Mouse (Mus musculus): ENCODE data around the gene Srms. TPM values are rescaled to one million over a fixed set of nuclear protein-coding genes. Genes with fewer than 3 reads are reported as not detected.

The Srms gene
- total and polyA plus RNA-seq, 3 experiments, result 0.04 TPM; not detected in 2

DNA sequence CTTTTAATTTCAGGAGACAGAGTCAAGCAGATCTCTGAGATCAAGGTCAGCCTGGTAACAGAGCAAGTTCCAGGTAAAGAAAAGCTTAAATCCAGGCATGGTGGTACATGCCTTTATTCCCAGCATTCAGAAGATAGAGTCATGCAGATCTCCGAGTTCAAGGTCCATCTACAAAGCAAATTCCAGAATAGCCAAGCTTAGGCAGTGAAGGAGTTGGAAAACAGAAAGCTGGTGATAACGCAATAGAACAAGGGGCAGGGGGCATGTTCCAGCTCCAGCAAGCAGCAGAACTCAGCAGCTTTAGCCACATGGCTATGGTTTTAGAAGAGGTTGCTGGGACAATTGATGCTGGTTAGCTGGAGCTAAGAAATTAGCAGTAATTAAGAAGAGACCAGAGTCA, 12.0 kb upstream of the Srms start:
- no peak for DNase-seq (ENCODE audit: low read depth, low spot score)
- Histone ChIP-seq H3K4me1 (ENCODE audit: control insufficient read depth in 1 of 2, insufficient read depth in 2 of 2, low read length in 2 of 2) (no peaks in the 10 kb centered on the region), H3K79me2 (ENCODE audit: control insufficient read depth, insufficient read depth, low read length, poor library complexity) (no peaks in the 10 kb centered on the region), H3K36me3 (ENCODE audit: control insufficient read depth in 1 of 2, insufficient read depth in 2 of 2, low read length in 2 of 2) (no peaks in the 10 kb centered on the region), H3K27ac (ENCODE audit: control insufficient read depth, low read depth, low read length) (no peak overlapping the region), H3K27me3 (ENCODE audit: control insufficient read depth in 1 of 2, insufficient read depth in 2 of 2, low read length in 2 of 2) (no peaks in the 10 kb centered on the region), H3K4me3 (ENCODE audit: control insufficient read depth in 1 of 2, insufficient read depth in 1 of 2, low read depth in 2 of 2, low read length in 2 of 2) (no peak overlapping the region), H3K9ac (ENCODE audit: control insufficient read depth, low read depth, low read length, poor library complexity, severe bottlenecking) (no peak overlapping the region), H3K9me3 (replicated peaks; ENCODE audit: insufficient read depth, low read length) (no peaks in the 10 kb centered on the region)
- TF ChIP-seq UBTF (IDR thresholded peaks at IDR 0.05; ENCODE audit: borderline replicate concordance, insufficient read depth, low read depth, low read length), result no peak
- TF ChIP-seq HCFC1 (IDR thresholded peaks at IDR 0.05; ENCODE audit: low read depth, low read length), result no peak
- TF ChIP-seq NELFE (IDR thresholded peaks at IDR 0.05; ENCODE audit: low read depth, low read length), result no peak
- TF ChIP-seq USF2 (IDR thresholded peaks at IDR 0.05; ENCODE audit: borderline replicate concordance in 1 of 2, insufficient read depth in 1 of 2, low read depth in 1 of 2, low read length in 2 of 2), result no peak
- TF ChIP-seq EP300 (IDR thresholded peaks at IDR 0.05; ENCODE audit: low read depth in 1 of 2, low read length in 2 of 2), result no peak
- no peak for TF ChIP-seq SMC3 (IDR thresholded peaks at IDR 0.05; ENCODE audit: low read depth, low read length)
- TF ChIP-seq GABPA (IDR thresholded peaks at IDR 0.05; ENCODE audit: low read depth, low read length), result no peak
- TF ChIP-seq MYB (IDR thresholded peaks at IDR 0.05; ENCODE audit: low read depth, low read length), result no peak
- TF ChIP-seq JUND (IDR thresholded peaks at IDR 0.05; ENCODE audit: low read depth, low read length), result no peak
- no peak for TF ChIP-seq MXI1 (IDR thresholded peaks at IDR 0.05; ENCODE audit: low read depth, low read length)
- TF ChIP-seq TAL1 (IDR thresholded peaks at IDR 0.05; ENCODE audit: low read length), result no peak
- no peak for TF ChIP-seq RAD21 (IDR thresholded peaks at IDR 0.05; ENCODE audit: low read depth, low read length)
- no peak for TF ChIP-seq TCF12 (IDR thresholded peaks at IDR 0.05; ENCODE audit: low read depth, low read length)
- TF ChIP-seq CHD1 (IDR thresholded peaks at IDR 0.05; ENCODE audit: low read depth, low read length), result no peak
- no peak for TF ChIP-seq MYC (IDR thresholded peaks at IDR 0.05; ENCODE audit: low read depth, low read length)
- TF ChIP-seq MEF2A (IDR thresholded peaks at IDR 0.05; ENCODE audit: extremely low read depth, insufficient replicate concordance, low read depth, low read length, poor library complexity, severe bottlenecking), result no peak
- no peak for TF ChIP-seq ZC3H11A (IDR thresholded peaks at IDR 0.05; ENCODE audit: low read depth, low read length)
- no peak for TF ChIP-seq MAX (IDR thresholded peaks at IDR 0.05; ENCODE audit: low read length)
- no peak for TF ChIP-seq USF1 (IDR thresholded peaks at IDR 0.05; ENCODE audit: low read depth, low read length)

DNA sequence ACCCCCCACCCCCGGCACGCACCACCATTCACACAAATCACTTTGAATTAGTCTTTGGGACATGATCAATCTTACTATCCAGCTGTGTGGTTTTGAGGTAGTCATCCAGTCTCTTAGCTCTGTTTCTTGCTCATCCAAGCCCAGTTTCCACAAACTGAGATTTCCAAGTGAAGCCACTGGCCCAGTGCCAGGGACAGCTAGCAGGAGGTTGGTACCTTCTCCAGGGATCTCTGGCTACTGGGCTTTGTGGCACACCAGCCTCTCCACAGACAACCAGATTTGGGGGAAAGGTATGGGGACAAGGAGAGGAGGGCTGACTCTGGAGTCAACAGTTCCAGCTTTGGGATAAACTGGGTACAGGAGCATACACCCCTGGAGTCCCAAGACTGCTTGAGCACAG, 7.4 kb upstream of the Srms start:
- H3K4me3 ChIP-seq (ENCODE audit: control insufficient read depth in 1 of 2, insufficient read depth in 1 of 2, low read depth in 2 of 2, low read length in 2 of 2), result no peak overlapping the region
- H3K79me2 ChIP-seq (ENCODE audit: control insufficient read depth, insufficient read depth, low read length, poor library complexity), result no peaks in the 10 kb centered on the region
- 0 out of 4 replicates have a peak, but pooled peaks cover 0 to 1% of the 10 kb centered on the region in 2 experiments for H3K27me3 ChIP-seq (ENCODE audit: control insufficient read depth in 1 of 2, insufficient read depth in 2 of 2, low read length in 2 of 2)
- H3K9me3 ChIP-seq (replicated peaks; ENCODE audit: insufficient read depth, low read length), result no peaks in the 10 kb centered on the region
- no peak overlapping the region for H3K27ac ChIP-seq (ENCODE audit: control insufficient read depth, low read depth, low read length)
- H3K4me1 ChIP-seq (ENCODE audit: control insufficient read depth in 1 of 2, insufficient read depth in 2 of 2, low read length in 2 of 2), result no peaks in the 10 kb centered on the region
- no peak overlapping the region for H3K9ac ChIP-seq (ENCODE audit: control insufficient read depth, low read depth, low read length, poor library complexity, severe bottlenecking)
- no peak for DNase-seq (ENCODE audit: low read depth, low spot score)
- H3K36me3 ChIP-seq (ENCODE audit: control insufficient read depth in 1 of 2, insufficient read depth in 2 of 2, low read length in 2 of 2), result no peaks in the 10 kb centered on the region
- TF ChIP-seq ZC3H11A (IDR thresholded peaks at IDR 0.05; ENCODE audit: low read depth, low read length) (no peak), TCF12 (IDR thresholded peaks at IDR 0.05; ENCODE audit: low read depth, low read length) (no peak), GATA1 (IDR thresholded peaks at IDR 0.05; ENCODE audit: low read depth, low read length) (no peak), MYB (IDR thresholded peaks at IDR 0.05; ENCODE audit: low read depth, low read length) (no peak), BHLHE40 (IDR thresholded peaks at IDR 0.05; ENCODE audit: borderline replicate concordance, low read depth, low read length) (no peak), MYC (IDR thresholded peaks at IDR 0.05; ENCODE audit: low read depth, low read length) (no peak)

All from MEL (cell line).